Mouse (Mus musculus): ENCODE results near the gene Slc44a5.
"Not testable (repeated sequence)": the region's sequence is repeated elsewhere in the genome, so short reads cannot be mapped to it uniquely, and the experiment has no call there.

The Slc44a5 gene

GRCm38 (mm10) chr3:154093745-154094322 is 120.6 kb downstream of the Slc44a5 start:
- DNase-seq (ENCODE audit: low read depth, low spot score) = no peak

GRCm38 (mm10) chr3:154101671-154102070 is 128.4 kb downstream of the Slc44a5 start:
- DNase-seq (ENCODE audit: low read depth, low spot score) = no peak

- no peak for DNase-seq (ENCODE audit: low read depth, low spot score)
These were observed 137.3 kb downstream of the Slc44a5 start for GRCm38 (mm10) chr3:154110528-154110927.

- DNase-seq (ENCODE audit: low read depth, low spot score) = no peak
These were observed 138.0 kb downstream of the Slc44a5 start for GRCm38 (mm10) chr3:154111221-154111620.

- DNase-seq (ENCODE audit: low read depth, low spot score) = no peak
These were observed 141.8 kb downstream of the Slc44a5 start for GRCm38 (mm10) chr3:154114991-154115390.

- DNase-seq (ENCODE audit: low read depth, low spot score) = no peak
These were observed 142.2 kb downstream of the Slc44a5 start for GRCm38 (mm10) chr3:154115478-154115877.

GRCm38 (mm10) chr3:154116000-154116399 is 142.8 kb downstream of the Slc44a5 start:
- DNase-seq (ENCODE audit: low read depth, low spot score) = no peak

- no peak for DNase-seq (ENCODE audit: low read depth, low spot score)
These were observed 145.9 kb downstream of the Slc44a5 start for GRCm38 (mm10) chr3:154118992-154119603.

- DNase-seq (ENCODE audit: low read depth, low spot score) = no peak
These were observed 149.3 kb downstream of the Slc44a5 start for GRCm38 (mm10) chr3:154122531-154122930.

- DNase-seq (ENCODE audit: low read depth, low spot score) = no peak
These were observed 151.8 kb downstream of the Slc44a5 start for GRCm38 (mm10) chr3:154124890-154125575.

GRCm38 (mm10) chr3:154125768-154126376 is 152.6 kb downstream of the Slc44a5 start:
- no peak for DNase-seq (ENCODE audit: low read depth, low spot score)

GRCm38 (mm10) chr3:154127246-154127645 is 154.0 kb downstream of the Slc44a5 start:
- DNase-seq (ENCODE audit: low read depth, low spot score) = no peak

GRCm38 (mm10) chr3:154129036-154129435 is 155.8 kb downstream of the Slc44a5 start:
- no peak for DNase-seq (ENCODE audit: low read depth, low spot score)

GRCm38 (mm10) chr3:154130431-154131114 is 157.3 kb downstream of the Slc44a5 start:
- no peak for DNase-seq (ENCODE audit: low read depth, low spot score)

GRCm38 (mm10) chr3:154133986-154134385 is 160.8 kb downstream of the Slc44a5 start:
- no peak for DNase-seq (ENCODE audit: low read depth, low spot score)

GRCm38 (mm10) chr3:154134701-154135100 is 161.5 kb downstream of the Slc44a5 start:
- no peak for DNase-seq (ENCODE audit: low read depth, low spot score)

- DNase-seq (ENCODE audit: low read depth, low spot score) = no peak
These were observed 163.3 kb downstream of the Slc44a5 start for GRCm38 (mm10) chr3:154136501-154136900.

GRCm38 (mm10) chr3:154141346-154141745 is 168.1 kb downstream of the Slc44a5 start:
- DNase-seq (ENCODE audit: low read depth, low spot score) = no peak

- no peak for DNase-seq (ENCODE audit: low read depth, low spot score)
These were observed 169.4 kb downstream of the Slc44a5 start for GRCm38 (mm10) chr3:154142618-154143017.

GRCm38 (mm10) chr3:154145750-154146149 is 172.5 kb downstream of the Slc44a5 start:
- no peak for DNase-seq (ENCODE audit: low read depth, low spot score)

GRCm38 (mm10) chr3:154149778-154150177 is 176.5 kb downstream of the Slc44a5 start:
- no peak for DNase-seq (ENCODE audit: low read depth, low spot score)

- not testable (repeated sequence) for DNase-seq (ENCODE audit: low read depth, low spot score)
These were observed 180.3 kb downstream of the Slc44a5 start for GRCm38 (mm10) chr3:154153541-154153940.

Measured in CD4-positive, CD25-positive, alpha-beta regulatory T cell, adult 2 months (primary cell).